Mouse (Mus musculus) liver, embryonic 13.5 days (tissue): ENCODE data around the gene Zfp612. TPM values are rescaled to one million over a fixed set of nuclear protein-coding genes. Genes with fewer than 3 reads are reported as not detected.

Experiments used
- ATAC-seq: fragments of 200-750 bp; cut with Nextera tagmentation; 2 replicates; pipeline ENCODE4 v1.8.0; 2017; ENCODE audit warnings: low read depth, mild to moderate bottlenecking, moderate number of reproducible peaks, moderate library complexity
- DNase-seq: peaks from one replicate; pipeline ENCODE4 v3.0.0; 2022
- H3K27ac ChIP-seq: fragments of 300-500 bp; sonication (generic); 2 replicates; pipeline ENCODE4 v1.5.1; 2015; ENCODE audit warnings: moderate library complexity, mild to moderate bottlenecking, inconsistent platforms
- H3K27me3 ChIP-seq: fragments of 300-500 bp; sonication (generic); 2 replicates; pipeline ENCODE4 v1.6.1; 2015; ENCODE audit warnings: mild to moderate bottlenecking, inconsistent platforms
- H3K36me3 ChIP-seq: fragments of 300-500 bp; sonication (generic); 2 replicates; pipeline ENCODE4 v1.6.1; 2015; ENCODE audit warnings: mild to moderate bottlenecking, inconsistent platforms
- H3K4me1 ChIP-seq: fragments of 300-500 bp; sonication (generic); replicated peaks from 2 replicates; pipeline ENCODE4 v1.6.1; 2015; ENCODE audit warnings: inconsistent platforms
- H3K4me2 ChIP-seq: fragments of 300-500 bp; sonication (generic); 2 replicates; pipeline ENCODE4 v1.6.1; 2015; ENCODE audit warnings: inconsistent platforms, mild to moderate bottlenecking, moderate library complexity
- H3K4me3 ChIP-seq: fragments of 300-500 bp; sonication (generic); replicated peaks from 2 replicates; pipeline ENCODE4 v1.5.1; 2015; ENCODE audit warnings: mild to moderate bottlenecking, inconsistent platforms
- H3K9ac ChIP-seq: fragments of 300-500 bp; sonication (generic); 2 replicates; pipeline ENCODE4 v1.6.1; 2015; ENCODE audit warnings: mild to moderate bottlenecking, inconsistent platforms
- H3K9me3 ChIP-seq: fragments of 300-500 bp; sonication (generic); replicated peaks from 2 replicates; pipeline ENCODE4 v1.6.1; 2016; ENCODE audit warnings: inconsistent platforms
- WGBS: fragments of 180-500 bp; shearing (Covaris S2); methylation state at CpG from one replicate; pipeline ENCODE4 v1.1.7; 2015; ENCODE audit not compliant: insufficient replicate concordance; 5-methylcytosine and 5-hydroxymethylcytosine counted together
- polyA plus RNA-seq: library from polyadenylated mRNA; unstranded; fragments of >200 nt; fragmentation: Nextera tagmentation; extraction: Ambion mirVana; gene quantifications from 2 replicates; pipeline ENCODE4 v1.2.1, GENCODE M21; 2015

The Zfp612 gene
- polyA plus RNA-seq, 1 experiment from 2014 or later: 0.90 TPM

GRCm38 (mm10) chr8:110065676-110066075 is 13.9 kb upstream of the Zfp612 start:
- Histone ChIP-seq H3K9ac (no peak overlapping the region), H3K9me3 (no peaks in the 10 kb centered on the region), H3K4me3 (no peak overlapping the region), H3K36me3 (no peaks in the 10 kb centered on the region), H3K4me1 (no peaks in the 10 kb centered on the region), H3K27me3 (no peaks in the 10 kb centered on the region), H3K27ac (no peak overlapping the region), H3K4me2 (no peak overlapping the region)
- 68% methylated on average over 4 of the region's 4 CpGs for WGBS
- no peak for DNase-seq
- ATAC-seq: no peak

DNA sequence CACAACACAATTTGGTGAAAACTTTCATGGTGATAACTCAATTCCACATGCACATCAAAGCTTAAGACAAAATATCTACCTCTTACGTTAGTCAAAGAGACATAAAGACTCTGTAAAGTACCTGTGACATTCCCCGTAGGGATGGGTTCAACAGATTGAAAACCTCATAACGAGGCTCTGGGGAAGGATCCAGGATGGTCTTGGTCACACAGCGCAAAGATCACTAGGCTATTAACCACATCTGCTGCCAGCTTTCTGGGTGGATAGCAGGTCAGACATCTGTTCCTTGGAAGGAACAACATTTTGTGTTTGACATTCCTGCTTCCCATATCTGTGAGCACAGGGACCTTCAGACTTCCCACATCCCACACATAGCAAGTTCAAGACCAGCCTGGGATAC is 9.8 kb upstream of the Zfp612 start:
- ATAC-seq: no peak
- Histone ChIP-seq H3K4me2 (no peak overlapping the region), H3K9ac (no peak overlapping the region), H3K27ac (no peak overlapping the region), H3K9me3 (no peaks in the 10 kb centered on the region), H3K4me3 (no peak overlapping the region), H3K4me1 (no peaks in the 10 kb centered on the region), H3K36me3 (no peaks in the 10 kb centered on the region), H3K27me3 (no peaks in the 10 kb centered on the region)
- 77% methylated on average over 4 of the region's 4 CpGs for WGBS
- no peak for DNase-seq

- Histone ChIP-seq H3K4me2 (no peak overlapping the region), H3K9me3 (no peaks in the 10 kb centered on the region), H3K36me3 (no peaks in the 10 kb centered on the region), H3K27ac (no peak overlapping the region), H3K27me3 (no peaks in the 10 kb centered on the region), H3K4me3 (no peak overlapping the region), H3K9ac (no peak overlapping the region), H3K4me1 (no peaks in the 10 kb centered on the region)
- peak; percentile 16 for DNase-seq
- ATAC-seq: no peak
- 11% methylated on average over 9 of the region's 9 CpGs for WGBS
These were observed 7.9 kb upstream of the Zfp612 start for GRCm38 (mm10) chr8:110071600-110071999.

DNA sequence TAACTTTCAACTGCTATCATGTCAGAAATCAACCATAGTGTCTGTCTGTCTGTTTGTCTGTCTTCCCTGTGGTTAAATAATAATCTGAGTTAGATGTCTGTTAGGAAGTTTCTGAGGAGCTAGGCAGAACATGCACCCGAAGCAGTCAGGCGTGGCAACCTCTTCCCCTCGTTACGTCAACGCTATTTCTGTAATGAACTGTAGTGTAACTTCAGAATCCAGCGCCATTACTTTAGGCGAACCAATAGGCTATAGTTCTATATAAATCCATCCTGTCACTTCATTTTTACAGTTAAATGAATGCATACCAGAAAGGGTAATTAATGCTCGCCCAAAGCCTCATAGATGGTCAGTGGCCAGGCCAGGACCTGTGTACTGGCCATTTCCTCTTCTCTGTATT is 5.0 kb upstream of the Zfp612 start:
- DNase-seq (no peak), ATAC-seq (no peak)
- Histone ChIP-seq H3K4me2 (no peak overlapping the region), H3K36me3 (no peaks in the 10 kb centered on the region), H3K9ac (no peak overlapping the region), H3K4me1 (peaks cover 2% of the 10 kb centered on the region; the same call in 1 of the 2 replicates), H3K9me3 (no peaks in the 10 kb centered on the region), H3K27me3 (peaks cover under 1% of the 10 kb centered on the region; the same call in 1 of the 2 replicates), H3K4me3 (no peak overlapping the region), H3K27ac (no peak overlapping the region)
- WGBS: 68% methylated on average over 8 of the region's 8 CpGs

- Histone ChIP-seq H3K27me3 (peaks cover 6% of the 10 kb centered on the region; the same call in 1 of the 2 replicates), H3K4me1 (peaks cover 8% of the 10 kb centered on the region; the same call in 1 of the 2 replicates), H3K9ac (no peak overlapping the region), H3K36me3 (0 out of 2 replicates have a peak, but pooled peaks cover 7% of the 10 kb centered on the region), H3K4me3 (no peak overlapping the region), H3K9me3 (0 out of 2 replicates have a peak, but pooled peaks cover 8% of the 10 kb centered on the region), H3K4me2 (no peak overlapping the region), H3K27ac (no peak overlapping the region)
- no peak for DNase-seq
- 62% methylated on average over 11 of the region's 11 CpGs for WGBS
- ATAC-seq: no peak
These were observed 3.0 kb downstream of the Zfp612 start for GRCm38 (mm10) chr8:110082416-110083105.

DNA sequence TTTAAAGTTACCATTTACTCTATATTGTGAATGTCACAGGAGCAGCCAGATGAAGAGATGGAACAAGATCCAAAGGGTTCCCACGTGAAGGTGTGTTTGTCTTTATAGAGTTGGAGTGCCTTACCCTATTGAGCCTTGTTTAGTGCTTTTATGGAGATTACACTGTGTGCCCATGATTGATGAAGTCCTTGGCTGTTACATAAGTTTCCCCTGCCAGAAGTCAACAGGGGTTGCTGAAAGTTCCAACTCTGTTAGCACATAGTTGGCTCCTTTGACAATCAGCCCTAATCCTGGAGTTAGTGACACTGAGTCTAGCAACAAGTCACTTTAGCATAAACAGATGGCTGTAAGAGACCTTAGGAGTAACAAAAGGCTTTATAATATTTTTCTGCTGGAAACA is 12.3 kb downstream of the Zfp612 start:
- H3K27ac ChIP-seq: no peak overlapping the region
- peaks cover 19% of the 10 kb centered on the region for H3K36me3 ChIP-seq
- ATAC-seq (no peak), DNase-seq (no peak)
- H3K4me1 ChIP-seq: no peaks in the 10 kb centered on the region
- no peaks in the 10 kb centered on the region for H3K27me3 ChIP-seq
- 40% methylated on average over 1 of the region's 1 CpGs for WGBS
- H3K9ac ChIP-seq: no peak overlapping the region
- H3K4me2 ChIP-seq: no peak overlapping the region
- H3K9me3 ChIP-seq: peaks cover 17% of the 10 kb centered on the region
- no peak overlapping the region for H3K4me3 ChIP-seq

DNA sequence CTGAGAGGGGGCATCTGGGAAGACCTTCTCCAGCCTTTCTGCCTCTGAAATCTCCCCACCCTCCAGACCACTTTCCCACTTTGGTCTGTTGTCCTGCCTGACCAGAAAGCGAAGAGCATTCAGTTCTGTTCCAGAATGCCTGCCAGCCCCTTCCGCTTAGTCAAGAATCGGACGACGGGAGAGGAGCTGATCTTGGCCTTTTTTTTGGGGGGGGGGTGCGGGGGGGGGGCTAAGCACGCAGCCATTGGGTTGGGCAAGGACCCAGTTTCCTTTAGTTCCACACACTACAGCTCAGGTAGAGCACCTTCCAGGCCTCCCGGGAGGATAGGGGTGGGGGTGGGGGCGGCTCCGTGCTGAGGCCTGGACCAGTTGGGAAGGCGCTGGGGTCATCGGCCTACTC is 21.4 kb downstream of the Zfp612 start, which contains the start of gene Gm21964:
Gm21964 (plus strand) TSS at position 301 of the 400 bp plus-strand sequence.
- DNase-seq: no peak
- Histone ChIP-seq H3K4me3 (no peak within 1 kb of the TSS), H3K9me3 (no peaks in the 10 kb centered on the region), H3K27me3 (no peaks in the 10 kb centered on the region), H3K27ac (no peak within 1 kb of the TSS), H3K4me1 (no peaks in the 10 kb centered on the region), H3K4me2 (no peak within 1 kb of the TSS), H3K36me3 (no peaks in the 10 kb centered on the region), H3K9ac (no peak within 1 kb of the TSS)
- no peak for ATAC-seq
- 76% methylated on average over 12 of the region's 12 CpGs for WGBS

DNA sequence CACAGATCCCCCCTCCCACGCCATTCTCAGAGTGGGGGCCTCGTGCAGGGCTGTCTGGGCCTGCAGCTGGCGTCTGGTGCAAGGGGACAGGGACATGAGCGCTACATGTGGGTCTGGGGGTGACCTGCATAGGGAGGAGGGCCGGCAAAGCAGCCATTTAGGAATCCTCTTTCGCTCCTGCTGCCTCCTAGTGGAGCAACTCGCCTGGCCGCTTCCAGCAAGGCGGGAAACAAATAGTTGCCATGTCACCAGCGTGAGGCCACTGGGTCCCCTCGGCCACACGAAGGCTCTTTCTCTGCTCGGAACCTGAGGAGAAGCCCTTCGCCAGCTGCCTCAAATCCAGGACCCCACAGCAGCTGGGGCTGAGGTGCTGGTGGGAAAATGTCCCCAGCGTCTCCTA is 22.1 kb downstream of the Zfp612 start:
- Histone ChIP-seq H3K4me1 (no peaks in the 10 kb centered on the region), H3K4me2 (no peak overlapping the region), H3K36me3 (no peaks in the 10 kb centered on the region), H3K27ac (no peak overlapping the region), H3K9me3 (no peaks in the 10 kb centered on the region), H3K9ac (no peak overlapping the region), H3K27me3 (no peaks in the 10 kb centered on the region), H3K4me3 (no peak overlapping the region)
- 78% methylated on average over 15 of the region's 15 CpGs for WGBS
- ATAC-seq: no peak
- no peak for DNase-seq

DNA sequence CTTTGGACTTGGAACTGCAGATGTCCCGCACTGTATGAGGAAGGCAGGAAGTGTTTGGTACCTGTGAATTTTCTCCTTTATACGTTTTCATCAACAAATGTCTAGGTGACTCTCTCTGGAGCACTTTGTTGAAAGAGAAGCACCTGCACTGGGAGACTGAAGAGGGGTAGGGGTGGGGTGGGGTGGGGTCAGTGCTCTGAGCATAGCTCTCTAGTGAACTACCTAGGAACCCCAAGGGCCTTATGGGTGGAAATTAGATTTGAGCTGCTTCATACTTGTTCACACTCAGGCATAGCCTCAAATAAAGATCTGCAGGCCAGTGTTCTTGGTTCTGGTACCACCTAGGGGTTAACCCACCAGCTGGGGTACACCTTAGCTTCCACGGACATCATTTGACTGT is 23.1 kb downstream of the Zfp612 start, which contains the start of gene Gm17720:
Gm17720 (minus strand) TSS at position 101 of the 400 bp plus-strand sequence.
- Histone ChIP-seq H3K36me3 (no peaks in the 10 kb centered on the region), H3K9me3 (no peaks in the 10 kb centered on the region), H3K9ac (no peak within 1 kb of the TSS), H3K4me3 (no peak within 1 kb of the TSS), H3K4me2 (no peak within 1 kb of the TSS), H3K4me1 (no peaks in the 10 kb centered on the region), H3K27me3 (no peaks in the 10 kb centered on the region), H3K27ac (no peak within 1 kb of the TSS)
- ATAC-seq: no peak
- 67% methylated on average over 3 of the region's 3 CpGs for WGBS
- DNase-seq: no peak

- no peaks in the 10 kb centered on the region for H3K27me3 ChIP-seq
- no peak overlapping the region for H3K4me2 ChIP-seq
- H3K27ac ChIP-seq: no peak overlapping the region
- no peaks in the 10 kb centered on the region for H3K9me3 ChIP-seq
- H3K4me3 ChIP-seq: no peak overlapping the region
- H3K36me3 ChIP-seq: no peaks in the 10 kb centered on the region
- no peaks in the 10 kb centered on the region for H3K4me1 ChIP-seq
- DNase-seq (no peak), ATAC-seq (no peak)
- WGBS: 35% methylated on average over 6 of the region's 6 CpGs
- no peak overlapping the region for H3K9ac ChIP-seq
These were observed 40.2 kb downstream of the Zfp612 start for GRCm38 (mm10) chr8:110119715-110120114.

GRCm38 (mm10) chr8:110130537-110130936 is 51.0 kb downstream of the Zfp612 start:
- Histone ChIP-seq H3K9me3 (no peaks in the 10 kb centered on the region), H3K27me3 (no peaks in the 10 kb centered on the region), H3K4me1 (no peaks in the 10 kb centered on the region), H3K36me3 (no peaks in the 10 kb centered on the region), H3K4me2 (no peak overlapping the region), H3K27ac (no peak overlapping the region), H3K9ac (no peak overlapping the region), H3K4me3 (no peak overlapping the region)
- no peak for ATAC-seq
- WGBS: 23% methylated on average over 13 of the region's 13 CpGs
- DNase-seq: peak; percentile 13

- 70% methylated on average over 8 of the region's 8 CpGs for WGBS
- Histone ChIP-seq H3K9ac (no peak overlapping the region), H3K27me3 (no peaks in the 10 kb centered on the region), H3K4me1 (no peaks in the 10 kb centered on the region), H3K4me3 (no peak overlapping the region), H3K36me3 (no peaks in the 10 kb centered on the region), H3K4me2 (no peak overlapping the region), H3K27ac (no peak overlapping the region), H3K9me3 (no peaks in the 10 kb centered on the region)
- DNase-seq: no peak
- ATAC-seq: no peak
These were observed 54.7 kb downstream of the Zfp612 start for GRCm38 (mm10) chr8:110134236-110134635.
